Mouse (Mus musculus): ENCODE data around the gene Fgfr2. TPM values are rescaled to one million over a fixed set of nuclear protein-coding genes. Genes with fewer than 3 reads are reported as not detected.
"Not testable (repeated sequence)": the region's sequence is repeated elsewhere in the genome, so short reads cannot be mapped to it uniquely, and the experiment has no call there.

Gene Fgfr2
- total RNA-seq, 2 experiments from 2014 or later, result 27.3 to 32.7 TPM

- no peak for DNase-seq (ENCODE audit: low spot score in 2 of 2)
- intact Hi-C loops (cut with DNase I), result no loop called here
Measured at GRCm38 (mm10) chr7:130677541-130678274, 2445.4 kb downstream of the Fgfr2 start.

DNA sequence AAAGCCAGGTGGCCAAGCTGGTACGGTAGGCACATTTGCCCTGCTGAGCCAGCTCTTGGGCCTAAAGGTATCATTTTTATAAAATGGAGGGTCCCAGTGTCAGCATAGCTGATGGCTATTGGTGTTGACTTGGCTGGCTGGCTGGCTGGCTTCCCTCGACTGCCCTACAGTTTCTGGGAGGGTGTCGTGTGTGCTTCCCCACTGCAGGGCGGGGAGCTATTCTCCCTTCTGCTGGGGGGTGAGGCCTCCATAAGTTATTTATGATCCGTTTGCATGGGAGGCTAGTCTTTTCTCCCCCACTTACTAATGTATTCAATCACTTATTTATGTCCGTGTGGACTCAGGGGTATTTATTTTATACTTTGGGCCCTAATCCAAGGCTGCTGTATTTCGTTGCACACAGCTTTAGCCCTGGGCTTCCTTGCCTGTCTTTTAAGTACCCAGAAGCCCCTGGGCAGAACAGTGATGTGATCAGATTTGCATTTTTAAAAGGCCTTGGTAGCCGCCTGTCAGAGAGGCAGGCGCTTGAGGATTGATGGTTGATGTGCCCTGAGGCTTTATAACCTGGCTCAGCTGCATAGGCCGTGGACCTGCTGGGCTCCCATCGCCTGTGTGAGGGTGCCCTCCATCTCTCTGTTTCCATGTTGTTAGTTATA, 2446.1 kb downstream of the Fgfr2 start:
- DNase-seq (ENCODE audit: low spot score in 2 of 2), result no peak
- intact Hi-C loops (cut with DNase I), result no loop called here

DNA sequence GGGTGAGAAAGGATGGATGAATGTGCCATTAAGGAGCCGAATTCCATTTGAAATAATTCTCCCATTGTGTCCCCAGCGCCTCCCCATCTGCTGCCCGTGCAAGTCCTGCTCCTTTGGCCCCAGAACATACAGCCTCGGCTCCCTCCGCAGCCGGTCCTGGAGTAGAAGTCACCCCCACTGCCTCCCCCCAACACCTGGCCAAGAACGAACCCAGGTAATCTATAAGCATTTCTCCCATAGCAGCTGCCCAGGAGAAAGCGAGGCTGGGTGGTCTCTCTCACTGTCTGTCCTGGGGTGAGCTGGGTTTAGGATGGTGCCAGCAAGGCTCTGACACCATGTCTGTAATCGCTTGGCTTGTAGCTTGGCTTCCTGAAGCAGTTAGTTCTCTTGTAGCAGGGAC, 2448.6 kb downstream of the Fgfr2 start:
- DNase-seq (ENCODE audit: low spot score in 2 of 2), result no peak
- intact Hi-C loops (cut with DNase I), result loop anchor here (5.0 kb wide), 1 partner anchor 88 kb away; no protein-coding TSS in a partner anchor

DNA sequence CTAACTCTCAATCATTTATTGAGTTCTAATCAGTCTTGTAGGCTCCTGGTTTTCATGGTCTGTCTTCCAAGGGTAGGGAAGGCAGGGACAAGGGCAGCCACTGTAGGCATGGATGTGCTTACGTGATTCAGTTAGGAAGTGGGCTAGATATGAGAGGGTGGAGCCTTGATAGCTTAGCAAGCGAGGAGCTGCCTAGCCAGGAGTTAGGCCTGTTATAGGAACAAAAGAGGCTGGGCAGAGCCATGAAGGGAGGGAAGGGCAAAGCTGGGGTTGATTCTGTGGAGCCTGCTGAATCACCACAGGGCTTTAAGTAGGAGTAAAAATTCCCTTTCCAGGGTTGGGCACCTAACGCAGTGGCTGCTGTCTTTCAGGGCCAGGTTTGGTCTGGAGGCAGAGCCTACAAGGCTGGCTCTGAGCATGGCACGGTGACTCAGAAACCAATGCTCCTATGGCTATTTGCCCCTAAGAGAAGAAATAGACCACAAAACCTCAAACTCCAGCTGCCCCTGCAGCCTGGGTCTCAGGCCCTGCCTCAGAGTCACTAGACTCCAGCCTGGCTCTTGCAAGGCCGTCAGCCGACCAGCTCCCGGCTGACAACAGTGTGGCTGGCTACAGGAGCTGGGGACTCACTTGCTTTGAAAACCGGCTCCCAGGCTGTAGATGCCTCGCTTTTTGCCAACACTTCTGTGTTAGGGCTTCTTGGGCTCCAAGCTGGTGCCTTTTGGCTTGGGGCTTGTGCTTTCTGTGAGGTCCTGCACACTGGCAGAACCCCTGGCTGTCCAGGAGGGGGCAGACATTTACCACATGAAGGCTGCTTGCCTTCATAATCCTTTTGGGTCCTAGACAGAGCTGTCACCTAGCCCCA, 2449.7 kb downstream of the Fgfr2 start:
- intact Hi-C loops (cut with DNase I), result loop anchor here (5.0 kb wide), 1 partner anchor 89 kb away; no protein-coding TSS in a partner anchor
- DNase-seq (ENCODE audit: low spot score in 2 of 2), result peak; percentile 41 to 46

- intact Hi-C loops (cut with DNase I), result loop anchor here (5.0 kb wide), 1 partner anchor 91 kb away; no protein-coding TSS in a partner anchor
- DNase-seq (ENCODE audit: low spot score in 2 of 2), result no peak
Measured at GRCm38 (mm10) chr7:130671301-130671700, 2451.8 kb downstream of the Fgfr2 start.

GRCm38 (mm10) chr7:130670358-130670757, 2452.8 kb downstream of the Fgfr2 start:
- intact Hi-C loops (cut with DNase I), result loop anchor here (5.0 kb wide), 1 partner anchor 92 kb away; no protein-coding TSS in a partner anchor

GRCm38 (mm10) chr7:130669370-130669881, 2453.7 kb downstream of the Fgfr2 start:
- intact Hi-C loops (cut with DNase I), result no loop called here

More at GRCm38 (mm10) chr7:130670358-130670757, 2452.8 kb downstream of the Fgfr2 start:
- DNase-seq (ENCODE audit: low spot score in 2 of 2), result no peak

GRCm38 (mm10) chr7:130668729-130669281, 2454.3 kb downstream of the Fgfr2 start:
- intact Hi-C loops (cut with DNase I), result no loop called here
- no peak for DNase-seq (ENCODE audit: low spot score in 2 of 2)

More at GRCm38 (mm10) chr7:130669370-130669881, 2453.7 kb downstream of the Fgfr2 start:
- no peak for DNase-seq (ENCODE audit: low spot score in 2 of 2)

DNA sequence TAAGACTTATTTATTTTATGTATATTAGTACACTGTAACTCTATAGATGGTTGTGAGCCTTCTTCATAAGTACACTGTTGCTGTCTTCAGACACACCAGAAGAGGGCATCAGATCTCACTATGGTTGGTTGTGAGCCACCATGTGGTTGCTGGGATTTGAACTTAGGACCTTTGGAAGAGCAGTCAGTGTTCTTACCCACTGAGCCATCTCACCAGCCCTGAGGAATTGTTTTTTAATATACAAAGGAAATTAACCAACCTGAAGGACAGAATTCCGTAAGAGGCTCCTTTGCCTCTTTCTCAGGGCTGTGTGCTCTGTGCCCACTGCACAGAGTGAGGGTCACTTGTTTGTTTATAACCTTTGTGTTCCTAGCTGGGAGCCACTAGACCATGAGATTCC, 2455.1 kb downstream of the Fgfr2 start:
- intact Hi-C loops (cut with DNase I); DNase-seq (ENCODE audit: low spot score in 2 of 2): not testable (repeated sequence)

DNA sequence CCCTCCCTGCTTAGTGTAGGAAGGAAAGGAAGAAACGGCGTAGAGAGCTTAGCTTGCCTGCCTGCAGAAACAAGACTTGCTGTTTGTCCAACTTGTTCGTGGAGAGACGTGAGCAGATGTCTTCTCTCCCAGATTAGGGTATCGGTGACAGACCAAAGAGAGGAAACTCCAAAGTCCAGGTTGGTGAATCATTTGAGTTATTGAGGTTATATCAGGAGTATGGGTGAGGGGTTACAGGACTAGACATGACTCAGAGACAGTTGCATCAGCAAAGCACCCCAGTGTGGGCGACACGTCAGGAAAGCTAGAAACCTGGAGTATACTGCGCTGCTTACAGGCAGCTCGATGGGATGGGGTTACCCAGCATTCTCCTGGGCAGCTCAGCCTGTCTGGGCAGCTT, 2457.8 kb downstream of the Fgfr2 start:
- no peak for DNase-seq (ENCODE audit: low spot score in 2 of 2)
- intact Hi-C loops (cut with DNase I), result no loop called here

DNA sequence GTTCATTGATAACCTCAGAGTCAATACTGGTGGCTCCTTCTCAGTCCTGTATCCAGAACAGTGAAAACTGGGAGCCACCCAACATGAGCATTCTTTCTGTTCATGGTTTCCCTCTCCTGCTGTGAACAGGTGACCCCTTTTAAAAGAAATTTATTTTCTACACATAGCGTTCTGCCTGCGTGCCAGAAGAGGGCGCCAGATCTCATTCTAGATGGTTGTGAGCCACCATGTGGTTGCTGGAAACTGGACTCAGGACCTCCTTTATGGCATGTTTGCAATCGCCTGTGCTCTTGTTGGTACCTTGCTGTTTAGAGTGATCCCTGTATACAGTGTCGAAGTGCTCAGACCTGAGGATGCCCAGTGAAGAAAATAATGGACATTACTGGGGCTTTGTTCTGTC, 2458.5 kb downstream of the Fgfr2 start:
- DNase-seq (ENCODE audit: low spot score in 2 of 2), result no peak
- intact Hi-C loops (cut with DNase I), result no loop called here

GRCm38 (mm10) chr7:130664037-130664436, 2459.1 kb downstream of the Fgfr2 start:
- DNase-seq (ENCODE audit: low spot score in 2 of 2), result no peak

DNA sequence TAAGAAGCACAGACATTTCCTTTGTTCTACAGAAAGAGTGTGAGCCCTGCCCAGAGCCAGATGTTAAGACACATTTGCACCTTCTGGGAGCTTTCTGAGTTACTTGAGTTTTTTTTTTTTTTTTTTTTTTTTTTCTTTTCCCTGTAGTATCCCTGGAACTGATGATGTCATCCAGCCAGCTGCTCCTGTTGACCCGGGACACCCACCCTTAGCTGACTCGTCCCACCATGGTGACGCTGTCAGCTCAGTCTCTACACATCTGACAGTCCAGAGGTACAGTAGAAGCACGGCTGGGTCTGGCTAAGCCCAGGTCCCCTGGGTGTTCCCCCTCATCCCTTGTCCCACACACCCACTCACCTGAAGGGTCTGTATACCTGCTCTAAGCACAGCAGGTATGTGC, 2460.3 kb downstream of the Fgfr2 start:
- intact Hi-C loops (cut with DNase I), result no loop called here
- DNase-seq (ENCODE audit: low spot score in 2 of 2), result no peak

More at GRCm38 (mm10) chr7:130664037-130664436, 2459.1 kb downstream of the Fgfr2 start:
- intact Hi-C loops (cut with DNase I), result no loop called here

GRCm38 (mm10) chr7:130662250-130662649, 2460.9 kb downstream of the Fgfr2 start:
- intact Hi-C loops (cut with DNase I), result no loop called here
- no peak for DNase-seq (ENCODE audit: low spot score in 2 of 2)

DNA sequence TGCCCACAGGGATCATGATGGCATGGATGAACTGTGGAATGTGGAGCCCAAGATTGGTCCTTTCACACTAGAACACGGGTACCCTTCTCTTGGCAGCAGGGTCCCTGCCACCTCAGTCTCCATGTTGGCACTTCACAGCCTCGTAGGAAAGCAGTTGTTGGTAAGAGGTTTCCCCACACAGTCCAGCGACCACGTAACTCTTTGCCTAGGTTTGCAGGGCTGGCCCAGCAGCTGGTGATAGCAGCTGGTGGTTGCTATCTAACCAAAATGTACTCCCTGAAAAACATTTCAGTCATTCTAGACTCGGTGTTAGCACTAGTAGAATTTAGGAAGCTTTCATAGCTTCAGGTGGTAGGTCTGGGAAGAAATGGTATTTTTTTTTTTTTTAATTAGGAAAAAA, 2464.0 kb downstream of the Fgfr2 start:
- intact Hi-C loops (cut with DNase I), result no loop called here
- DNase-seq (ENCODE audit: low spot score in 2 of 2), result no peak

- intact Hi-C loops (cut with DNase I), result no loop called here
- no peak for DNase-seq (ENCODE audit: low spot score in 2 of 2)
Measured at GRCm38 (mm10) chr7:130657751-130658150, 2465.4 kb downstream of the Fgfr2 start.

DNA sequence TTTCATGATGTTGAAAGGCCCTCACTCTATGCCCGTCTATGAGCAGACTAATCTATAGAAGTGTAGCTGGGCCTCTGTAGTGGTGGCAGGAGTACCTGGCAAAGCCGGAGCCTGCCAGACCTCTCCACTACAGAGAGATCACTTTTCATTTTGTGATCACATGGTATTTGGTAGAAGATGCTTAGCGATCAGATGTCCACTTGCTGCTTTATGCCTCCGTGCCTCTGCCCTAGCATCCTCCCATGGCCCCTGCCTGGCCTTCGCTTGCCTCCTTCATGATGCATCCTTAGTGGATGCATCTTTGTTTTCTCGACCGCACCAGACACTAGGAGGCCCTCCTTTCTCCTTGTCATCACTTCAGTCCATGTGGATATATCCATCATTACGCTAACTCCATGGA, 2466.2 kb downstream of the Fgfr2 start:
- intact Hi-C loops (cut with DNase I), result no loop called here

GRCm38 (mm10) chr7:130654562-130654961, 2468.6 kb downstream of the Fgfr2 start:
- no peak for DNase-seq (ENCODE audit: low spot score in 2 of 2)
- intact Hi-C loops (cut with DNase I), result no loop called here

More for the DNA sequence above, 2466.2 kb downstream of the Fgfr2 start:
- DNase-seq (ENCODE audit: low spot score in 2 of 2), result no peak

DNA sequence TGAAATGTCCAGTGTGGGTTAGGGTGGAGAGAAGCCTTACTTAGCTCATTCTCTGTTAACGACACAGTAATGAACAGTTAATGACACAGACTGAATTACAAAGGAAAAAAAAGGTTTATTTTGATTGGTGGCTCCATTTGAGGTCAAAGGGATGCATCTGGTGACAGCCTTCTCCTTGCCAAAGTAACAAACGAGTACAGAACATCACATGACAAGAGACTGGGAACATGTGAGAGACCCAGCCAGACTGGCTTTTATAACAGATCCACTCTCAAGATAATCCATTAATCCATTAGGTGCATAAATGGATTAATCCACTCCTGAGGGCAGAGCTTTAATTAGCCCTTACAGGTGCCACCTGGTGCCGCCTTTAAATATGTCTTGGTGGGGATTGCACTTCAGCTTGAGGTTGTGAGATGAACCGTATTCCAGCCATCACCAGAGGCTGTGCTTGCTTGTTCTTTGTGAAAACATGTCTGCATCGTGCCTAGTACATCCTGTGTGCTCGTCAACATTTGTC, 2470.1 kb downstream of the Fgfr2 start:
- intact Hi-C loops (cut with DNase I), result no loop called here
- DNase-seq (ENCODE audit: low spot score in 2 of 2), result no peak
